Mouse (Mus musculus) left cerebral cortex, postnatal 10 days (tissue): ENCODE results near the gene Eci2. TPM values are rescaled to one million over a fixed set of nuclear protein-coding genes. Genes with fewer than 3 reads are reported as not detected.
"Not testable (repeated sequence)": the region's sequence is repeated elsewhere in the genome, so short reads cannot be mapped to it uniquely, and the experiment has no call there.

Source experiments
- DNase-seq, 2 experiments: peaks; one replicate each; pipeline ENCODE4 v3.0.0; 2021 to 2022; ENCODE audit warnings: low spot score in 2 of 2, mixed read lengths in 1 of 2; ENCODE audit errors: extremely low spot score in 1 of 2
- intact Hi-C: fragments of 180-260 bp; cut with DNase I; formaldehyde crosslinking; loops from one replicate; pipeline ENCODE4 v1.15.1; 2025
- total RNA-seq, 2 experiments: library from RNA; stranded (reverse); gene quantifications; 2 replicates each; pipeline ENCODE4 v1.2.3; 2021

The Eci2 gene
- total RNA-seq: 10 to 100 TPM; 45.2 to 50.2 TPM

DNA sequence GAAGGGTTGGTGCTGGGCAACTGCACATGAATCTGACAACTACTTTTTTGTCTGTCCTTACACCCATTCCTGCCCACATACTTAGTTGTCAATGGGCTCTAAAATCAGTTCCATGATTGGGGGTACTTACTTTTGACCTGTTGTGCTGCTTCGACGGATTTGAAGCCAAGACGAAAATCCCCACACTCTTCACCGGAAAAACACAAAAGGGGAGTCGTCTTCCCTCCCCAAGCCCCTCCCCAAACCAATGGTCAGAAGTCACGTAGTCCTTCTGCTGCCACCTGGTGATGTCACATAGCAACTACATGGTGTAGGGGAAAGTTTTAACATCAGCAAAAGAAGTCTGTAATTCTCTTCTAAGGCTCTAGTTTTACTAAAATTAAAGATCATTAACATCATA, at the start of gene Eci2:
Gene Eci2, minus strand, starts transcription at position 218 of the 400 bp plus-strand sequence.
- DNase-seq: peak in 1 of 2 experiments; percentile 55

GRCm38 (mm10) chr13:35074862-35075261, 48.0 kb upstream of the Eci2 start:
- DNase-seq: no peak
- intact Hi-C loops: no loop called here

More for the DNA sequence above, at the start of gene Eci2:
- intact Hi-C loops: loop anchor here (5.0 kb wide), 1 partner anchor 385 kb away; no protein-coding TSS in a partner anchor

DNA sequence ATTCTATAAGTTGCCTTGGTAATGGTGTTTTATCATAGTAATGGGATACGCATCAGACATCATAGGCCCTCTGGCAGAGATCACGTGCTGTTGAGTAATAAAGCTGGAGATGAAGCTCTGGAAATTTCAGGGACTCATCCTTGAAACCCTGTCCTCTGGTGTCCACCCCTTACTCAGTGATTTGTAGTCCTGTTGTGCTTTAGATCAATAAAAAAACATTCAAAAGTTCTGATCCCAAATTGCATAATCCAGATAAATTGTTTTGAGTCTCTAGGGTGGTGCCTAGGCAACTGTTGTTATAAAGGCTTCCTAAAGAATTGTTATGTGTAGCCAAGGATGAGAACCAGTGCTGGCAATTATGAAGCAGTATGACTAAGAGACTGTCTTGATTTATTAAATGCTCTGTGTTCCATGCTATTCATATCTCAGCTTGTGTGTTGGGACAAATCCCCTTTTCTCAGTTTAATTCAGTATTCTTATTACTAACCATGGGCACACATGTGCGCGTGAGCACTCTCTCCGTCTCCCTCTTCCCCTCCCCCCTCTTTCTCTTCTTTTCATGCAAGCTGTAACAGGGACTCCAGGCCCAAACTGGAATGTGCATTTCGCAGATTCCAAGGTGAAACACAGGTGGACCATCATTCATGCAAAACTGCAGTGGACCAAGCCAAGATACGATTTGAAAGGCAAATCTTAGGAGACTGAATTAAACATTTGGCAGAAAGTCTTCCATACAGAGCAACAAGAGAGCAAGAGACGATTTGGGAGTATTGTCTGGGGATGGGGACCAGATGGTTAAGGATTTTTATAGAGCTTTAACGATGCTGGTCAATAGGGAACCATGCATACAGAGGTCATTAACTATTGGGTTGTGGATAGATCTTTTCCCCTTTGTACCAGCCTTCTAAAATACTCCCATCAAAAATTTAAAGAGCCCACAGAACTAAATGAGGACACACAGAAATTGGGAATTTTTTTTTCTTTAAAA, 43.9 kb upstream of the Eci2 start:
- intact Hi-C loops: no loop called here
- DNase-seq: no peak

GRCm38 (mm10) chr13:35067084-35067483, 40.2 kb upstream of the Eci2 start:
- intact Hi-C loops: no loop called here
- no peak for DNase-seq

GRCm38 (mm10) chr13:35066033-35066432, 39.1 kb upstream of the Eci2 start:
- DNase-seq: no peak
- intact Hi-C loops: no loop called here

GRCm38 (mm10) chr13:35064381-35064780, 37.5 kb upstream of the Eci2 start:
- no peak for DNase-seq
- intact Hi-C loops: no loop called here

- DNase-seq: no peak
- intact Hi-C loops: no loop called here
Observed at GRCm38 (mm10) chr13:35058145-35058544, 31.2 kb upstream of the Eci2 start.

GRCm38 (mm10) chr13:35036486-35036885, 9.6 kb upstream of the Eci2 start:
- DNase-seq: no peak
- intact Hi-C loops: loop anchor here (10.0 kb wide), 1 partner anchor 738 kb away; no protein-coding TSS in a partner anchor

GRCm38 (mm10) chr13:35035731-35036130, 8.8 kb upstream of the Eci2 start:
- no peak for DNase-seq
- intact Hi-C loops: loop anchor here (10.0 kb wide), 1 partner anchor 739 kb away; no protein-coding TSS in a partner anchor

- intact Hi-C loops: loop anchor here (10.0 kb wide), 1 partner anchor 741 kb away; no protein-coding TSS in a partner anchor
- DNase-seq: no peak
Observed at GRCm38 (mm10) chr13:35033571-35033970, 6.7 kb upstream of the Eci2 start.

- no peak for DNase-seq
- intact Hi-C loops: loop anchor here (2.0 to 10.0 kb wide), 2 partner anchors 743 to 915 kb away; no protein-coding TSS in a partner anchor
Observed at GRCm38 (mm10) chr13:35031684-35032082, 4.8 kb upstream of the Eci2 start.

DNA sequence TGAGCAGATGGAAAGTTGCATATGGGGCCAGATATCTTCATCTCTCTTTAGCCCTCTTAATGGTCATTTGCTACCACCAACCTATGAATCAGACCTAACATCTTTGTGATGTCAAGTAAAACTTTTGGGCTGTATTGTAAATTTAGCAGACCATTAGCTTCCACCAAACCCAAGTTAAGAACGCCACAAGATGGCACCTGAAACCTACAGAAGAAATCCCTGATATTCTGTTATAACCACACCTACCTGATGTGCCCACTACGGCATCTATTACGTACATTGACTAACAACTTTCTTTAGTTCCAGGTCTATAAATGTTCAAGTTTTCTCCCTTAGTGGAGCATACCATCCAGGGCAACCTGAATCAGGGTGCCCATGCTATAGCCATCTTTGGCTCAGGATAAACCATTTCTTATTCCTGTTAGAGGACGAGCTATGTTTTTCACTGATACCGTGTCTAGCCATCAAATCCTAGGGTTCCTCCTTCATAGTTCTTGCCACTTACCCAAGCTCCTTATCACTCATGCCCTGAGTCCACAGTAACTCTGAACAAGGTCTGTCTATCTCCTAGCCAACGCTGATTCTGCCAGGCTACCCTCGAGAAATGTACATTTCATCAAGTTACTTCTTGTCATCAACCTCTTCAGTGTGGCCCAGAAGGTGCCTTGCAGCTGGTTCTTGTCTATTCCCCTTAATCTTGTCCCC, 4.2 kb upstream of the Eci2 start:
- DNase-seq: peak in 1 of 2 experiments; percentile 19
- intact Hi-C loops: loop anchor here (2.0 to 10.0 kb wide), 2 partner anchors 744 to 916 kb away; no protein-coding TSS in a partner anchor

DNA sequence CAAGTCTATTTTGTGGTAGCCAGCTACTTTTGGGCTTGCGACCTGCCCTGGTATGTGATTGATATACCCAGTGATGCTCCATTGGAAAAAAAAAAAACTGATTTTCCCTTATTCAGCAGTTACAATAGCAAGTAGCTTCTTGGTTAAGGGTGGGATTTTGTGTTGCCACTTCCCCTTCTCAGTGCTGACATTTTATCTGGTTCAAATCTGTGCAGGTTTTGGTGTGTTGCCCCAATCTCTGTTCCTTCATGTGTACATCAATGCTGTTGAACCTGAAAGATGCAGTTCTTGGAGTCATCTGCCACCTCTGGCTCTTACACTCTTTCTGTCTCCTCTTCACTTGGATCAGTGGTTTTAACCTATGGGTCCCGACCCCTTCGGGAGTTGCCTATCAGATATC, 1.5 kb upstream of the Eci2 start:
- intact Hi-C loops: loop anchor here (5.0 kb wide), 1 partner anchor 386 kb away; no protein-coding TSS in a partner anchor
- no peak for DNase-seq

DNA sequence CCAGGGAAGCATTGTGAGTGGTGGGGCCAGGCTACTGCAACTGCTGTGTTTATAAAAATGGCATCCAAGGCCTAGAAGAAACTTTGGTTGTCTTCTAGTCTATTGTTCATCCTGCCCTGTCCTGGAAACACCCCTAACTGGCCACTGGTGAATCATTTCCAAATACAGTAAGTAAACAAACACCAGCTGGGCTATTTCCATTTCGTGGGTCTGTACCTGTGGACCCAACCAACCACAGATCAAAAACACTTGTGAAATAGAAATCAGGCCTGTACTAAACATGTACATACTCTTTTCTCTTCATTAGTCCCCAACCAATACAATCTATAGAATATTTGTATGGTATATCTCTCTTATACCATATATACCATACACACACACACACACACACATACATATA, 3.5 kb downstream of the Eci2 start:
- intact Hi-C loops: not testable (repeated sequence)

DNA sequence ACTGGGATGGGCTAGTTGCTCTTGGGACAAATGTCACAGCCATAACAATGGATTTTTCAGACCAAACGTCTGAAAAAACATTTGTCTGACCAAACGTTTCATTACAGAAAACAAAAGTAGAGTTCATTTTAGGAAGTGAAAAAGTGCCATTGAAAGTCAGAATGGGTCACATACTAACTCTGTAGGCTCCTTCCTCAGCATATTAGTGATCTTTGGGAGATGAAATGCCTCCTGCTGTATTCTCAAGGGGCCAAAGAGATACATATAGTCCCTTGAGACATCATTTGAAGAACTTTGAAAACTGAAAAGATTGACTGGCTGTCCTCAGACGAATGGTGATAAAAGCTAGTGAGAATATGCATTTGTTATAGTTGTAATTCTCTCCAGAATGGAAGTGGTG, 6.5 kb downstream of the Eci2 start:
- DNase-seq: no peak
- intact Hi-C loops: no loop called here

More for the DNA sequence above, 3.5 kb downstream of the Eci2 start:
- not testable (repeated sequence) for DNase-seq

- intact Hi-C loops: no loop called here
- DNase-seq: no peak
Observed at GRCm38 (mm10) chr13:35018866-35019536, 7.9 kb downstream of the Eci2 start.

DNA sequence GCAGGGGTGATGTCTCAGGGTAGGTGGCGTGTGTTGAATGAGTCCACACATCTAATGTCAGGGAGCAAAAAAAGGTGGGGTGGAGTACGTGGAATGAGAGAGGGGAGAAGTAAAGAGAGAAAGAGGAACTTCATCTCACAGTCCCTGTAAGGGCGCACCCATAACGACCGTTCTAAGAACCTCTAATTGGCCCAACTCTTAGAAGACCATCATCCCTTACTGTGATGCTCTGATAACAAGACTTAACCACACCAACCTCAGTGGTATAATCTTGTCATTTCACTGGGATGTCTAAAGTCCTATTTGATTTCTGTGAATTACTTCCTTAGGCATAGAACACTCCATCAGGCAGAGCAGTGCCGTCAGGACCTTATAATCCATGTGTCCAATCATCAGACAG, 9.5 kb downstream of the Eci2 start:
- DNase-seq: no peak
- intact Hi-C loops: no loop called here

GRCm38 (mm10) chr13:35016067-35016466, 10.8 kb downstream of the Eci2 start:
- DNase-seq: no peak
- intact Hi-C loops: no loop called here

DNA sequence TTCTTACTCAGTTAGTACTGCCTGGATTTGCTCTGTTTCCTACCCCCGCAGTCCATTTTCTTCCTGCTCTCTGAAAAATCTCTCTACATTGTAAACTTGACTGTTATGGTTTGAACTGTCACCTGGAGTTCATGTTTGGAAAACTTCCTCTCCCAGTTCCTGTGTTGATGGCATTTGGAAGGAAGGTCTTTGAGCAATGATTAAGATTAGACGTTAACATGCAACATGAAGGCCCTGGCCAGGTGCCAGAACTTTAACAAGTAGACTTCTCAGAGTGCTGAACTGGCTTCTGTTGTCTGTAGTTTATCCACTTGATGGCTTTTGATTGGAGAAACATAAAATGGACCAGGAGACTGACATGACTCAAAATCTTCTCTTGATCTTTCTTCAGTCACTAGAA, 31.0 kb downstream of the Eci2 start:
- DNase-seq: peak in 1 of 2 experiments; percentile 73
- intact Hi-C loops: no loop called here
